Mouse (Mus musculus): ENCODE data around the gene Spata21. TPM values are rescaled to one million over a fixed set of nuclear protein-coding genes. Genes with fewer than 3 reads are reported as not detected.
A peak's percentile ranks its signal among the peaks of the same experiment; 100 is the strongest.

Gene Spata21
- polyA plus RNA-seq, 1 experiment: not detected

GRCm38 (mm10) chr4:141076761-141077506 lies 11.2 kb upstream of the Spata21 start:
- no peak for DNase-seq (ENCODE audit: low spot score)

DNA sequence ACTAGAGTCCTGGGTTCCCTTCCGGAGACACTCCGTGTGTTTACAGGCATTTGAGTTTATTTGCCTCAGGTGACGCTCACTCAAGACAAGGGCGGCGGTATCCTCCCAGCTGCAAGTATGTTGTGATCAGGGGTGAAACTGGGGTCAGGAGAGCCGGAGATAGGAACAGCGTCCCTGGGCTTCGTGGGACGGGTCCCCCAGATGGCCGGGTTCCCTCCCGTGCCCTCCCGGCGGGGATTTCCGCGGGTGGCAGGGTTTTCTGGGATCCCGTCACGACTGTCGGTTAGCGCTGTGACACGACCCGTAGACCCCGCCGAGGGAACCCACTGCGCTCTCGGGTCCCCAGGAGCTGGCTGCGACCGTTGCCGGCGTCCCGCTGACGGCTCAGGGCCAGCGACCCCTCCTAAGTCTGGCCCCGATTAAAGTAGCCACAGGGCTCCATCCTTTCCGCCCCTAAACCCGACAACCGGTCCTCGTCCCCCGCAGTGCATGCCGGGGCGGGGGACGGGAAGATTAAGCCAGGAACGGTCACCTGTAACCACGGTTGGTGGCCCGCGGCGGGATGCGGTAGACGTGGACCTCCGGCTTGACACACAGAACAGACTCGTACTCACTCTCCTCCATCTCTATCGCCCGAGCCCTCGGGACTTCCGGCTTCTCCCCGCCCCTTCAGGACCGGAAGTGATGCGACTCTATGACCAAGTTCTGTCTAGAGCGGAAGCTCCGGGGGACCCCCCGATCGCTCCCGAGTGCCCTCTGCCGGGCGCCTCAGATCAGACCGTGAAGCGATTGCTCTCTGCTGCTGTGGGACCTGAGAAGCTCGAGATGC lies 10.2 kb upstream of the Spata21 start, which contains the start of gene Necap2:
Gene Necap2, minus strand, starts transcription at position 677 of the 829 bp plus-strand sequence.
- peak; percentile 80 for DNase-seq (ENCODE audit: low spot score)

DNA sequence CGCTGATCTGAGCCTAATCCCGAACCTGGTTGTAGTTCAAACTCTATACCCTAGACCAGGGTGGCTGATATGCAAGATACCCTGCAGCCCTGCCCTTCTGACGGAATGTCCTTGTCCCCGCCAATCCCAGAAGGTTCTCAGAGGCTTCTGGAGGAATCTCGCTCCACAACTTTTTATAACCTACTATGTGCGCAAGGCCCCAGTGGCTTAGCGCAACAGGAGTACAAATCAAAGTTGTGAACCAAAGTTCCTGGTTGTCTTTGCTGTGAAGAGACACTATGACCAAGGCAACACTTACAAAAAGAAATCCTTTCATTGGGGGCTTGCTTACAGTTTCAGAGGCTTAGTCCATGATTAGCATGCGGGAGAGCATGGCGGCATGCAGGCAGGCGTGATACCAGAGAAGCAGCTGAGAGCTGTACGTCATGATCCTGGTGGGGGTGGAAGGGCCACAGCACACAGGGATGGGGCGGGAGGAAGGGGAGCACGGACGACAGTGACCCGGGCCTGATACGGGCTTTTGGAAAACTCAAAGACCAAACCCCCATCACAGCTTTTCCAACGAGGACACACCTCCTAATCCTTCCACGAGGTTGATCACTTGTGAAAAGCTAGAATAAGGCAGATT lies 9.5 kb upstream of the Spata21 start:
- DNase-seq (ENCODE audit: low spot score): no peak

GRCm38 (mm10) chr4:141086862-141087261 lies 1.3 kb upstream of the Spata21 start:
- DNase-seq (ENCODE audit: low spot score): no peak

GRCm38 (mm10) chr4:141088714-141089113 lies 581 bp downstream of the Spata21 start:
- DNase-seq (ENCODE audit: low spot score): no peak

GRCm38 (mm10) chr4:141095016-141095415 lies 6.9 kb downstream of the Spata21 start:
- DNase-seq (ENCODE audit: low spot score): no peak

- no peak for DNase-seq (ENCODE audit: low spot score)
Measured at GRCm38 (mm10) chr4:141096710-141097109, 8.6 kb downstream of the Spata21 start.

GRCm38 (mm10) chr4:141098935-141099334 lies 10.8 kb downstream of the Spata21 start:
- DNase-seq (ENCODE audit: low spot score): no peak

- DNase-seq (ENCODE audit: low spot score): no peak
Measured at GRCm38 (mm10) chr4:141099956-141100355, 11.8 kb downstream of the Spata21 start.

DNA sequence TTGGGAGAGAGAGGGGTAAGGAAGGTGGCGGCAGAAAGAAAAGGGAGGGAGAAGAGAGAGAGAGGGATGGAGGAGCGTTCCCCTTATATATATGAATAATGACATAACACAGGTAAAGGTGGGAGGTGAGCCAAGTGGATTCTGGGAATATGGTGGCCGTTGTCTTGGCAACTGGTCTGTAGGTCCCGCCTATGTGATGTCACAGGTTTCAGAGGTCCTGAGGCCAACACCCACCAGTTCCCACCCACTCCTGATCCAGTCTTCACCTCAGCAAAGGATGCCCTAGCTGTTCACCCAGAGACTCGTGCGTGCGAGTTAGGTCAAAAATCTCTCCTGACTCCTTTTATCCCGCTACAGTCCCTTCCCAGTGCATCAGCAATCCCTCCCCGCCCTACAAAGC lies 13.2 kb downstream of the Spata21 start:
- no peak for DNase-seq (ENCODE audit: low spot score)

GRCm38 (mm10) chr4:141101855-141102254 lies 13.7 kb downstream of the Spata21 start:
- no peak for DNase-seq (ENCODE audit: low spot score)

DNA sequence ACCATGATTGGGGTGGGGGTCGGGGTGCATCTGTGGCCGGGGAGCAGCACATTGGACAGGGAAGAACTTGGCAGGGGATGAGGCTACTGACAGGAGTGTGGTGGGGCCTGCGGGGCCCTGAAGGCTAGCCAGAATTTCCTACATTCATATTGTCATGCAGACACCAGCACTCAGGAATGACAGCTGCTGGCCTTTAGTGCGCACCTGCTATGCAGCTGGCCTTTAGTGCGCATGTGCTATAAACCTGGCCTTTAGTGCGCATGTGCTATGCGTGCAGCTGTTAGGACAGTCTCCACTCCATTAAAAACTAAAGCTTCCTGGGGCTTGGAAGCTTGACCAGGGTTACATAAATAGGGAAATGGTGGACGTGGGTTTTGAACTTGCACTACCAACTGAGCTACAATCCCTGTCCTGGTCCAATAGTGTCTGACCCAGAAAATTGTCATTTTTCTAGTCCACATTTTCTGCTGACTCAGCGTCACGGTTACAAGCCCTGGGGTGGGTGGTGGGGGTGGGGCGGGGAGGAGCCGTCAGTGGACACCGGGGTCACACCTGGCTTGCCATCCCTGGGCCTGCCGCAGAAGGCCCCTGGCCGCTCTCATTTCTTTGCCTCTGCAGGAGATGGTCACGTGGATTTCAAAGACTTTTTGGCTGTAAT lies 18.5 kb downstream of the Spata21 start:
- DNase-seq (ENCODE audit: low spot score): no peak

DNA sequence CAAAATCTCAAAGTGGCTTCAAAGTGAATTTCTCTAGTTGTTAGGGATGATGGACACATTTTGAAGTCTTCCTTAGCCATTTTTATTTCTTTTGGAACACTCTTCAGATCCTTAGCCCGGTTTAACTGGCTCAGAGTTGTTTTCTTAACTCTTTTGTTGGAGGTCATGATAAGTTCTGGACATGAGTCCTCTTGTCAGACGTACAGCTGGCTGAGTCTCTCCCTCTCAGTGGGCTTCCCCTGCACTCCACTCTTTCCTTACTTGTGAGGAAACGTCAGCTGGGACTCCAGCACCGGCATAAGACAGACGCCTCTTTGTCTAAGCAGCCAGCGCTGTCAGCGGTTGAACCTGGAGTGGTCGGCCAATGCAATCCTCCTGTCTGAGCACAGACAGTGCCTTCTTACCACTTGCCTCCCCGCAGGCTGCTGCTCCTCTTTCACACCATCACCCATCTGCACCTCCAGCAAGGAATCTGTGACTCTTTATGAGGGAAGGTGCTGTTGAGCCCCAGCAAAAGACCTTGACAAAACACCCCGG lies 20.1 kb downstream of the Spata21 start:
- no peak for DNase-seq (ENCODE audit: low spot score)

DNA sequence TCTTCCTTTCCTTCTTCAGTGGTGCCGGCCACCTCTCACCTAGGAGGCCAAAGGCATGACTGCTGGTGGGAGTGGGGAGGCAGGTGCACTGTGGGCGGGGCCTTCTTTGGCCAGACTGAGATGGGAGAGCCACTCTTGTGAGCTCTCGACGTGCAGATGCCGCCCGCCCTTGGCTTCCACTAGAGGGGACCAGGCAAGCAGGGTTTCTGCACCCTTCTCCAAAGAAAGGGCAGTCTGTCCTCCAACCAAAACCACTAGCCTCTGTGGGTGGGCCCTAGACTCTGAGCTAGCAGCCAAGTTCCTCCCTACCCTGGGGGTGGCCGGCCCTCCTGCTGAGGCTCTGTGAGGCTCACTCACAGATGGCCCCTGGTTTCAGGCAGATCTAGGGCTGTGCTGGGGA lies 25.7 kb downstream of the Spata21 start:
- DNase-seq (ENCODE audit: low spot score): no peak

DNA sequence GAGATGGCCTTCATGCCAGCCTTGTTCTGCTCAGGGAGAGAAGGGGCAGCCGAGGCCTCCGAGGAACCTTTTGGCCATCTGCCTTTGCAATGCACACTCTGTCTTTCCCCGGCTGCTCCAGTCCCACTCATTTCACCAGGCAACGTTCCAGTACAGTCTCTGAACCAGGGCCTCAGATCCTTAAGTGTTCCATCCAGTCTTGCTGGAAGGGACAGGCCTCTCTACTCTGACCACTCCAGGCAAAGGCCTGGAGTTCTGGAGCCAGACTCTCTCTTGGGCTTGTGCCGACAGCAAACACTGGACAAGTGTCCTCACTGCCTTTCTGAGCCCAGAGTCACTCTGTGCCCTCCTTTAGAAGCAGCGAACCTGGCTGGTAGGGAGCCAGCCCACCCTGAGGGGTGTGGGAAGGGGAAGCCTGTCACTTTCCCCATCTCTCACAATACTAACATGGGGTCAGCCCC lies 26.4 kb downstream of the Spata21 start:
- DNase-seq (ENCODE audit: low spot score): no peak

- no peak for DNase-seq (ENCODE audit: low spot score)
Measured at GRCm38 (mm10) chr4:141115398-141115797, 27.3 kb downstream of the Spata21 start.

DNA sequence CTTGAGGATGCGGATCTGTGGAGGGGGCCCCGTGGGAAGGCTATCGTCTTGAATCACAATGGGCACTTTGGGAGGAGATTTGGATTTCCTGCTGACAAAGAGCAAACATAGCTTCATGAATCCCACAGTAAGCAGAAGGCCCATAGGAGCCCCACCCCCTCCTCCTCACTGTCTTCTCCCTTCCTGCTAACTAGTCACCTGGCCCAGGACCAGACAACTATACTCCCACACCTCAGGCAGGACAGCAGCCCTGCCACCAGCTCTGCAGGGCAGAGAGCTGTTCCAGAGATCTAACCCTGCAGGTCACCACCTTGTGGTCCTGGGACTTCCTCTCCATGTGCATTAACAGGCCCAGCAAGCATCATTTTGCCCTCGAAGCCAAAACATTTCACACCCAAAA lies 30.6 kb downstream of the Spata21 start:
- no peak for DNase-seq (ENCODE audit: low spot score)

- DNase-seq (ENCODE audit: low spot score): no peak
Measured at GRCm38 (mm10) chr4:141120700-141121099, 32.6 kb downstream of the Spata21 start.

DNA sequence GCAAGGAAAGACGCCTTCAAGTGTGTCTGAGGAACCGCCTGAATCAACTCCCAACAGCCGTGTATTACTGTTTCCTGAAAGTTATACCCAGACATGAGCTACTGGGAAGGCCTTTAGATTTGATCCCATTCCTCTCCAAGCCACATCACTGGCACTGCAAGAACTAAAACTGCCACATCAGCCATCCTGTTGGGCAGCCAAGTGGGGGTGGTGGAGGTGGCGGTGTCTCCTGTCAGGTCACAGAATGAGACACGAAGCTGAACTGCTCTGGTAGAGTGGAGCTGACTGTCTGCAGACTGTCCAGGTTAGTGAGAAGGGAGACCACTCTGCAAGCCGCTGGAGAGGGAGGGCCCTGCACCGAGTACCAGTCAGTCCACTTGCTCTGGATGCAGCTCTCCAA lies 34.5 kb downstream of the Spata21 start:
- no peak for DNase-seq (ENCODE audit: low spot score)

DNA sequence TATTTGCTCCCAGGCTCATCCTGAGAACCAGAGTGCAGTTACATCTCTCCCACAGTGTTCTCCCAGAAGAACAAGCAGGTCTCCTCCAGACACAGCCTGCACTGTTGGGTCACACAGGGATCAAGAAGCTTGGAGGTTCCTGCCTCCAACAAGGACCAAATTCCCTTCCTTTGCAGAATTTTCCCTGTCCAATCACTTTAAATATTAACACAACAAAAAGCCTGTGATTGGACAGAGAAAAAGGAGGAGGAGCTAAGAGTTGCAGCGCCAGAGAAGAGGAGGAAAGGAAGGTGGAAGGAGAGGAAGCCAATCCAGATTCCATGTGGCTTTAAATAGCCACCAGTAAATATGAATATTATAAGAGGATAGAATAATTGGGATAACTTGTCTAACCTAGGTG lies 34.9 kb downstream of the Spata21 start:
- DNase-seq (ENCODE audit: low spot score): no peak

DNA sequence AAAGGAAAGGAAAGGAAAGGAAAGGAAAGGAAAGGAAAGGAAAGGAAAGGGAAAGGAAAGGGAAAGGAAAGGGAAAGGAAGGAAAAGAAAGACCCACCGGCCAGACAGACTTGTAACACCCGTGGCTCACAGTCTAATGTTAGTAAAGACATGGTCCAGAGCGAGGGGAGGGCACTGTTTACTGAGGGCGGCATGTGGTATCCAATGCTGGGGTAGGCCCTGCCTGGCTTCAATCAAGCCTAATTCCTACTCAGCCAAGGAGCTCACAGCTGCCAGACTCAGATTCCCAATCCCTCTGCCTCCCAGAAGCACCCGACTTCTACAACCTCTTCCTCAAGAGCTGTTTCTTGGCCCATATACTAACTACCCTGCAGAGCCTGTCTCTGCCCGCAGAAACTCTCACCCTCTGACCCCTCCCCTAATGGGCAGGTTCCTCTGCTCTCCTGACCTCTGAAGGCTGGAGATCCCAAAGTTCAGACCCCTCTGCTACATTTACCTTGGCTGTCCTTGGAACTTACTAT lies 41.1 kb downstream of the Spata21 start:
- DNase-seq (ENCODE audit: low spot score): no peak

All from urinary bladder, adult 2 months (tissue).